Mouse (Mus musculus) bone marrow macrophage, adult 2 months (primary cell): ENCODE measurements at regions not wholly inside any gene's neighbourhood (a gene's known extent, or its start where the extent isn't known, plus 50 kb on each side); places are given as distances from the start of the nearest gene placed in this dataset.

ENCODE experiments used
- H3K27ac ChIP-seq: 2 replicates; pipeline ENCODE4 v1.5.1; 2012; ENCODE audit warnings: low read depth, low read length; ENCODE audit not compliant: insufficient read depth
- H3K4me1 ChIP-seq: 2 replicates; pipeline ENCODE4 v1.6.1; 2012; ENCODE audit warnings: low read length; ENCODE audit not compliant: control insufficient read depth, insufficient read depth
- H3K4me3 ChIP-seq: 2 replicates; pipeline ENCODE4 v1.5.1; 2012; ENCODE audit warnings: mild to moderate bottlenecking, low read length, moderate library complexity; ENCODE audit not compliant: insufficient read depth
- CTCF ChIP-seq: IDR thresholded peaks from 2 replicates; pipeline ENCODE4 v1.5.1; 2012; ENCODE audit warnings: low read depth, mild to moderate bottlenecking, low read length, moderate library complexity
- POLR2A ChIP-seq: IDR thresholded peaks from 2 replicates; pipeline ENCODE4 v1.6.1; 2012; ENCODE audit warnings: mild to moderate bottlenecking, low read depth, low read length, borderline replicate concordance

- H3K4me1 ChIP-seq = peaks cover 5% of the 10 kb centered on the region; the same call in 1 of the 2 replicates
- no peak overlapping the region for H3K4me3 ChIP-seq
- TF ChIP-seq CTCF (no peak), POLR2A (no peak)
These were observed 50.9 kb upstream of the Atp12a start for GRCm38 (mm10) chr14:56313969-56314368.

GRCm38 (mm10) chr14:56314459-56314858 is 50.4 kb upstream of the Atp12a start:
- Histone ChIP-seq H3K4me1 (peaks cover 9% of the 10 kb centered on the region), H3K4me3 (no peak overlapping the region), H3K27ac (no peak overlapping the region)
- TF ChIP-seq POLR2A = no peak
- TF ChIP-seq CTCF = peak; percentile 80

More at GRCm38 (mm10) chr14:56313969-56314368, 50.9 kb upstream of the Atp12a start:
- no peak overlapping the region for H3K27ac ChIP-seq
